Mouse (Mus musculus): ENCODE measurements around the gene Vamp3. TPM values are rescaled to one million over a fixed set of nuclear protein-coding genes. Genes with fewer than 3 reads are reported as not detected.
A peak's percentile ranks its signal among the peaks of the same experiment; 100 is the strongest.

Gene Vamp3
- polyA plus RNA-seq, 1 experiment from 2014 or later, result 104 TPM

- peaks cover 19% of the 10 kb centered on the region; the same call in 1 of the 2 replicates for H3K36me3 ChIP-seq (ENCODE audit: control insufficient read depth, insufficient read depth)
- H3K27me3 ChIP-seq (replicated peaks; ENCODE audit: control insufficient read depth, insufficient read depth, low read length), result no peaks in the 10 kb centered on the region
- no peak for ATAC-seq
- WGBS, result 90% methylated on average over 10 of the region's 10 CpGs
- no peaks in the 10 kb centered on the region for H3K9me3 ChIP-seq (ENCODE audit: control insufficient read depth)
- no peak overlapping the region for H3K4me2 ChIP-seq (replicated peaks; ENCODE audit: low read depth)
- TF ChIP-seq CTCF (IDR thresholded peaks at IDR 0.05; ENCODE audit: low read depth), result no peak
- H3K4me3 ChIP-seq (ENCODE audit: low read depth, low read length), result no peak overlapping the region
- no peak overlapping the region for H3K9ac ChIP-seq (ENCODE audit: low read depth, low read length)
- H3K4me1 ChIP-seq (replicated peaks; ENCODE audit: control insufficient read depth, insufficient read depth, low read length), result no peaks in the 10 kb centered on the region
- no peak overlapping the region for H3K27ac ChIP-seq (ENCODE audit: low read depth, low read length)
These were observed 41.8 kb downstream of the Vamp3 start for GRCm38 (mm10) chr4:151015946-151016345.

- no peak for TF ChIP-seq CTCF (IDR thresholded peaks at IDR 0.05; ENCODE audit: low read depth)
- H3K27ac ChIP-seq (ENCODE audit: low read depth, low read length), result no peak overlapping the region
- no peak overlapping the region for H3K9ac ChIP-seq (ENCODE audit: low read depth, low read length)
- H3K4me3 ChIP-seq (ENCODE audit: low read depth, low read length), result no peak overlapping the region
- no peaks in the 10 kb centered on the region for H3K4me1 ChIP-seq (replicated peaks; ENCODE audit: control insufficient read depth, insufficient read depth, low read length)
- no peak overlapping the region for H3K4me2 ChIP-seq (replicated peaks; ENCODE audit: low read depth)
- no peaks in the 10 kb centered on the region for H3K9me3 ChIP-seq (ENCODE audit: control insufficient read depth)
- WGBS, result 87% methylated on average over 7 of the region's 7 CpGs
- H3K27me3 ChIP-seq (replicated peaks; ENCODE audit: control insufficient read depth, insufficient read depth, low read length), result no peaks in the 10 kb centered on the region
- no peak for ATAC-seq
- peaks cover 11% of the 10 kb centered on the region; the same call in 1 of the 2 replicates for H3K36me3 ChIP-seq (ENCODE audit: control insufficient read depth, insufficient read depth)
These were observed 47.4 kb downstream of the Vamp3 start for GRCm38 (mm10) chr4:151010316-151010715.

GRCm38 (mm10) chr4:151006945-151007344, 50.8 kb downstream of the Vamp3 start:
- no peaks in the 10 kb centered on the region for H3K27me3 ChIP-seq (replicated peaks; ENCODE audit: control insufficient read depth, insufficient read depth, low read length)
- 65% methylated on average over 6 of the region's 6 CpGs for whole genome bisulfite sequencing
- no peak overlapping the region for H3K4me2 ChIP-seq (replicated peaks; ENCODE audit: low read depth)
- H3K27ac ChIP-seq (ENCODE audit: low read depth, low read length), result no peak overlapping the region
- no peaks in the 10 kb centered on the region for H3K36me3 ChIP-seq (ENCODE audit: control insufficient read depth, insufficient read depth)
- no peaks in the 10 kb centered on the region for H3K4me1 ChIP-seq (replicated peaks; ENCODE audit: control insufficient read depth, insufficient read depth, low read length)
- H3K9ac ChIP-seq (ENCODE audit: low read depth, low read length), result no peak overlapping the region
- peak; percentile 69 for TF ChIP-seq CTCF (IDR thresholded peaks at IDR 0.05; ENCODE audit: low read depth)
- no peak for ATAC-seq
- H3K9me3 ChIP-seq (ENCODE audit: control insufficient read depth), result no peaks in the 10 kb centered on the region
- no peak overlapping the region for H3K4me3 ChIP-seq (ENCODE audit: low read depth, low read length)

- Histone ChIP-seq H3K27ac (ENCODE audit: low read depth, low read length) (no peak overlapping the region), H3K9ac (ENCODE audit: low read depth, low read length) (no peak overlapping the region), H3K4me1 (replicated peaks; ENCODE audit: control insufficient read depth, insufficient read depth, low read length) (no peaks in the 10 kb centered on the region), H3K27me3 (replicated peaks; ENCODE audit: control insufficient read depth, insufficient read depth, low read length) (no peaks in the 10 kb centered on the region), H3K9me3 (ENCODE audit: control insufficient read depth) (no peaks in the 10 kb centered on the region), H3K36me3 (ENCODE audit: control insufficient read depth, insufficient read depth) (no peaks in the 10 kb centered on the region), H3K4me2 (replicated peaks; ENCODE audit: low read depth) (no peak overlapping the region), H3K4me3 (ENCODE audit: low read depth, low read length) (no peak overlapping the region)
- 88% methylated on average over 13 of the region's 13 CpGs for WGBS
- no peak for TF ChIP-seq CTCF (IDR thresholded peaks at IDR 0.05; ENCODE audit: low read depth)
- no peak for ATAC-seq
These were observed 52.0 kb downstream of the Vamp3 start for GRCm38 (mm10) chr4:151005656-151006318.

GRCm38 (mm10) chr4:151001397-151001796, 56.4 kb downstream of the Vamp3 start:
- Histone ChIP-seq H3K36me3 (ENCODE audit: control insufficient read depth, insufficient read depth) (no peaks in the 10 kb centered on the region), H3K4me1 (replicated peaks; ENCODE audit: control insufficient read depth, insufficient read depth, low read length) (no peaks in the 10 kb centered on the region), H3K9ac (ENCODE audit: low read depth, low read length) (no peak overlapping the region), H3K27me3 (replicated peaks; ENCODE audit: control insufficient read depth, insufficient read depth, low read length) (no peaks in the 10 kb centered on the region), H3K9me3 (ENCODE audit: control insufficient read depth) (no peaks in the 10 kb centered on the region), H3K4me2 (replicated peaks; ENCODE audit: low read depth) (no peak overlapping the region), H3K4me3 (ENCODE audit: low read depth, low read length) (no peak overlapping the region), H3K27ac (ENCODE audit: low read depth, low read length) (no peak overlapping the region)
- 35% methylated on average over 13 of the region's 13 CpGs for WGBS
- TF ChIP-seq CTCF (IDR thresholded peaks at IDR 0.05; ENCODE audit: low read depth), result no peak
- ATAC-seq, result no peak

- Histone ChIP-seq H3K4me1 (replicated peaks; ENCODE audit: control insufficient read depth, insufficient read depth, low read length) (no peaks in the 10 kb centered on the region), H3K36me3 (ENCODE audit: control insufficient read depth, insufficient read depth) (no peaks in the 10 kb centered on the region), H3K9ac (ENCODE audit: low read depth, low read length) (no peak overlapping the region), H3K9me3 (ENCODE audit: control insufficient read depth) (no peaks in the 10 kb centered on the region), H3K27ac (ENCODE audit: low read depth, low read length) (no peak overlapping the region), H3K27me3 (replicated peaks; ENCODE audit: control insufficient read depth, insufficient read depth, low read length) (no peaks in the 10 kb centered on the region), H3K4me2 (replicated peaks; ENCODE audit: low read depth) (no peak overlapping the region), H3K4me3 (ENCODE audit: low read depth, low read length) (no peak overlapping the region)
- WGBS, result 92% methylated on average over 9 of the region's 9 CpGs
- TF ChIP-seq CTCF (IDR thresholded peaks at IDR 0.05; ENCODE audit: low read depth), result no peak
- ATAC-seq, result no peak
These were observed 59.1 kb downstream of the Vamp3 start for GRCm38 (mm10) chr4:150998626-150999025.

Other genes with a start within 250 kb of the Vamp3 start
- gene Errfi1, start 204.0 kb downstream of the Vamp3 start, polyA plus RNA-seq (2015; fragmentation: Nextera tagmentation; extraction: Ambion mirVana), result 27.2 and 27.7 TPM in 2 replicates
- 223 and 231 TPM in 2 replicates for gene Park7, start 143.5 kb downstream of the Vamp3 start, polyA plus RNA-seq (2015; fragmentation: Nextera tagmentation; extraction: Ambion mirVana)
- gene Tnfrsf9, start 143.4 kb downstream of the Vamp3 start, polyA plus RNA-seq (2015; fragmentation: Nextera tagmentation; extraction: Ambion mirVana), result 0.20 and 0.42 TPM in 2 replicates
- gene Uts2, start 60.9 kb downstream of the Vamp3 start, polyA plus RNA-seq (2015; fragmentation: Nextera tagmentation; extraction: Ambion mirVana), result not detected in 2 replicates
- 2.1 and 3.5 TPM in 2 replicates for gene Per3, start 13.3 kb downstream of the Vamp3 start, polyA plus RNA-seq (2015; fragmentation: Nextera tagmentation; extraction: Ambion mirVana)
- not detected in 2 replicates for gene Gm13090, start 31.6 kb upstream of the Vamp3 start, polyA plus RNA-seq (2015; fragmentation: Nextera tagmentation; extraction: Ambion mirVana)

Data from intestine, postnatal 0 days (tissue).